Mouse (Mus musculus): ENCODE data around the gene E2f2. TPM values are rescaled to one million over a fixed set of nuclear protein-coding genes. Genes with fewer than 3 reads are reported as not detected.

Gene E2f2
- 1.1 TPM for polyA plus RNA-seq (2021)

- no peak for TF ChIP-seq CTCF (IDR thresholded peaks at IDR 0.05)
- no peak for ATAC-seq
- H3K27me3 ChIP-seq = no peaks in the 10 kb centered on the region
- DNase-seq (ENCODE audit: low read depth, low spot score) = no peak
- in situ Hi-C loops (cut with MboI; ENCODE audit: low pct_unique_long_range_greater_than_20kb) = loop anchor here (25.0 kb wide), 1 partner anchor 360 kb away; no protein-coding TSS in a partner anchor
- CTCF ChIA-PET = interaction anchor here (1.2 kb wide), 2 partner anchors 9 to 16 kb away, joined by 3 read pairs; no protein-coding TSS in a partner anchor
- POLR2A ChIA-PET = interaction anchor here (0.6 to 1.0 kb wide), 3 partner anchors 14 to 225 kb away, joined by 4 to 5 read pairs (median 5); no protein-coding TSS in a partner anchor
Measured at GRCm38 (mm10) chr4:136172011-136172541, at the start of gene E2f2. TSS of gene E2f2 (plus strand) at chr4:136172394.

GRCm38 (mm10) chr4:136123111-136123791 is 48.9 kb upstream of the E2f2 start:
- in situ Hi-C loops (cut with MboI; ENCODE audit: low pct_unique_long_range_greater_than_20kb) = no loop called here
- ATAC-seq (no peak), DNase-seq (ENCODE audit: low read depth, low spot score) (no peak)
- ChIA-PET CTCF (interaction anchor here (0.8 to 1.5 kb wide), 3 partner anchors 9 to 16 kb away, joined by 4 to 6 read pairs (median 5); no protein-coding TSS in a partner anchor), POLR2A (interaction anchor here (0.5 to 1.2 kb wide), 2 partner anchors 11 to 49 kb away, joined by 3 to 4 read pairs; partner anchors contain the start of gene E2f2)
- TF ChIP-seq CTCF (IDR thresholded peaks at IDR 0.05) = no peak
- no peaks in the 10 kb centered on the region for H3K27me3 ChIP-seq

GRCm38 (mm10) chr4:136123792-136124161 is 48.4 kb upstream of the E2f2 start:
- DNase-seq (ENCODE audit: low read depth, low spot score) (no peak), ATAC-seq (no peak)
- POLR2A ChIA-PET = interaction anchor here (0.5 to 1.2 kb wide), 2 partner anchors 10 to 49 kb away, joined by 3 to 4 read pairs; partner anchors contain the start of gene E2f2
- no peaks in the 10 kb centered on the region for H3K27me3 ChIP-seq
- CTCF ChIA-PET = interaction anchor here (0.8 to 1.5 kb wide), 3 partner anchors 8 to 16 kb away, joined by 4 to 6 read pairs (median 5); no protein-coding TSS in a partner anchor
- TF ChIP-seq CTCF (IDR thresholded peaks at IDR 0.05) = no peak
- in situ Hi-C loops (cut with MboI; ENCODE audit: low pct_unique_long_range_greater_than_20kb) = no loop called here

GRCm38 (mm10) chr4:136124581-136124980 is 47.6 kb upstream of the E2f2 start:
- H3K27me3 ChIP-seq = no peaks in the 10 kb centered on the region

GRCm38 (mm10) chr4:136125458-136125857 is 46.7 kb upstream of the E2f2 start:
- ATAC-seq (no peak), DNase-seq (ENCODE audit: low read depth, low spot score) (no peak)
- H3K27me3 ChIP-seq = no peaks in the 10 kb centered on the region
- ChIA-PET POLR2A (no interaction called here), CTCF (no interaction called here)
- in situ Hi-C loops (cut with MboI; ENCODE audit: low pct_unique_long_range_greater_than_20kb) = no loop called here
- TF ChIP-seq CTCF (IDR thresholded peaks at IDR 0.05) = no peak

More at GRCm38 (mm10) chr4:136124581-136124980, 47.6 kb upstream of the E2f2 start:
- TF ChIP-seq CTCF (IDR thresholded peaks at IDR 0.05) = no peak
- in situ Hi-C loops (cut with MboI; ENCODE audit: low pct_unique_long_range_greater_than_20kb) = no loop called here
- no peak for ATAC-seq
- CTCF ChIA-PET = no interaction called here
- DNase-seq (ENCODE audit: low read depth, low spot score) = no peak
- POLR2A ChIA-PET = no interaction called here

GRCm38 (mm10) chr4:136126019-136126418 is 46.2 kb upstream of the E2f2 start:
- H3K27me3 ChIP-seq = no peaks in the 10 kb centered on the region
- POLR2A ChIA-PET = interaction anchor here (0.5 kb wide), 1 partner anchor 14 kb away, joined by 3 read pairs; no protein-coding TSS in a partner anchor
- no peak for TF ChIP-seq CTCF (IDR thresholded peaks at IDR 0.05)
- ATAC-seq (no peak), DNase-seq (ENCODE audit: low read depth, low spot score) (no peak)
- CTCF ChIA-PET = no interaction called here
- in situ Hi-C loops (cut with MboI; ENCODE audit: low pct_unique_long_range_greater_than_20kb) = no loop called here

GRCm38 (mm10) chr4:136127670-136128069 is 44.5 kb upstream of the E2f2 start:
- no peak for DNase-seq (ENCODE audit: low read depth, low spot score)
- no peaks in the 10 kb centered on the region for H3K27me3 ChIP-seq
- in situ Hi-C loops (cut with MboI; ENCODE audit: low pct_unique_long_range_greater_than_20kb) = no loop called here
- CTCF ChIA-PET = no interaction called here
- no peak for TF ChIP-seq CTCF (IDR thresholded peaks at IDR 0.05)
- no peak for ATAC-seq
- POLR2A ChIA-PET = no interaction called here

- TF ChIP-seq CTCF (IDR thresholded peaks at IDR 0.05) = no peak
- no peak for ATAC-seq
- in situ Hi-C loops (cut with MboI; ENCODE audit: low pct_unique_long_range_greater_than_20kb) = no loop called here
- DNase-seq (ENCODE audit: low read depth, low spot score) = no peak
- ChIA-PET CTCF (no interaction called here), POLR2A (no interaction called here)
- no peaks in the 10 kb centered on the region for H3K27me3 ChIP-seq
Measured at GRCm38 (mm10) chr4:136129842-136130241, 42.4 kb upstream of the E2f2 start.

GRCm38 (mm10) chr4:136133801-136134200 is 38.4 kb upstream of the E2f2 start:
- in situ Hi-C loops (cut with MboI; ENCODE audit: low pct_unique_long_range_greater_than_20kb) = no loop called here
- no peak for TF ChIP-seq CTCF (IDR thresholded peaks at IDR 0.05)
- ChIA-PET CTCF (no interaction called here), POLR2A (interaction anchor here (0.6 to 1.1 kb wide), 2 partner anchors 10 to 21 kb away, joined by 3 to 6 read pairs; no protein-coding TSS in a partner anchor)
- ATAC-seq (no peak), DNase-seq (ENCODE audit: low read depth, low spot score) (no peak)
- no peaks in the 10 kb centered on the region for H3K27me3 ChIP-seq

- no peak for DNase-seq (ENCODE audit: low read depth, low spot score)
- no peaks in the 10 kb centered on the region for H3K27me3 ChIP-seq
Measured at GRCm38 (mm10) chr4:136134418-136134977, 37.7 kb upstream of the E2f2 start.

More at GRCm38 (mm10) chr4:136134418-136134977, 37.7 kb upstream of the E2f2 start:
- in situ Hi-C loops (cut with MboI; ENCODE audit: low pct_unique_long_range_greater_than_20kb) = no loop called here
- no peak for ATAC-seq
- ChIA-PET POLR2A (interaction anchor here (1.1 kb wide), 1 partner anchor 11 kb away, joined by 3 read pairs; no protein-coding TSS in a partner anchor), CTCF (no interaction called here)
- TF ChIP-seq CTCF (IDR thresholded peaks at IDR 0.05) = no peak
